Mouse (Mus musculus): Measurements from ENCODE around the gene Txndc8.

Gene Txndc8

DNA sequence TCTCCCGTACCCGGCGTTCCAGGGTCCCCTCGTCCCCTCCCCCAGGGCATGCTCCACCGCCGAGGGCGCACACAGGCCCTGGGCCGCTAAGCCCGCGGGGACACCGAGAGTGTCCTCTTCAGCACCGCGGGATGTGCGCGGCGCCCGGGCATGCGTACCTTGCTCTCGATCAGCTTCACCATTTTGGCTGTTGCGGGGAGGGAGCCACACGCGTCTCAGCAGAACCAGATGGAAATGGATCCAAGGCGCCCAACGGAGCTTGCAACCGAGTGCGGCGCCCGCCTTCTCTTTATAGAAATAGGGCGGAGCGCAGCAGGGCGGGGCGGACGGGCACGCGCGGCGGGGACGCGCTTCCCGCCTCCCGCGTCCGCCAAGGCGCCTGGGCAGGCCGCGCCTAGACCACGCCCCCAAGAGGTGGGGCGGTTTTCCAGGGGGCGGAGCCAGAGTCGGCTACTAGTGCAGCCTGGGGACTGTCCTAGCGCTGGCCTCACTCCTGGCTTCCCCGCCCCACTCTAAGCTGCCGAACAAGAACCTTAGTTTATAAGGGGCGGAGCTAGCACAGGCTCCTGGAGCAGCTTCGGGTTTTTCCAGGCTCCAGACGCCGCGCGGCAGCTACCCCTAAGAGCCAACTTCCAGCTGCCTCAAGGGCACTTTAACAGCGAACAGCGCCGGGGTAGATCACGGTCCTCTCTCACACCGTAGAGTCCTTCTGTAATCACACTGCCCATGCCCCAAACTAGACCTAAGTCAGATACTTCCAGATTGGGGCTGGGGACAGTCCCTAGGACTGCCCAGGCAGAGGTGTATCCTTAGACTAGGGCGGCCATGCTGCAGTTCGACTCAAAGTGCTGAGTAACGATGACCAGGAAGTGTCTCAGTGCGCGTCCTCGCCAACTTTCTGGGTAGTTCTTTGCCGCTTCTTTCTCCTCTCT, 52.6 kb downstream of the Txndc8 start, which contains the start of gene Txn1:
TSS of gene Txn1 (minus strand) at position 383 of the 932 bp plus-strand sequence.
- peak; percentile 99 for DNase-seq (ENCODE audit: low read depth, low spot score)

DNA sequence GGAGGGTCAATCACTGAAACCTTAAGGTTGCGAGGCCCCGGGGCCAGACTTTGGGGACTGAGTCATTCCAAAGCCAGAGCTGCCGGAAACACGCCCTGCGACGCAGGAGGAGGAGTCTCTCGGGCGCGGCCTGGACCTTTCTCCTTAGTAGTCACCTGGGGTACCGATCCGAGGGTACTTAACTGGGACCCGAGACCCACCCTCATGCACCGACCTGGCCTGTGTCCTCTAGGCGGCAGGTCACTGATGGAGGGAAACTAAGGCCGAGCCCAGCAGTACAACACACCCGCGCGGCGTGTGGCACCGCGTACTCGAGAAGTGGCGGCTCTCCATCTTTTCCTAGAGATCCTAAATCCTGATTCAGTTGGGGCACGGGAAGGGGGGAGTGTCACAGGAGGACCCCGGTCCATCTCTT, 53.4 kb downstream of the Txndc8 start:
- peak; percentile 40 for DNase-seq (ENCODE audit: low read depth, low spot score)

DNA sequence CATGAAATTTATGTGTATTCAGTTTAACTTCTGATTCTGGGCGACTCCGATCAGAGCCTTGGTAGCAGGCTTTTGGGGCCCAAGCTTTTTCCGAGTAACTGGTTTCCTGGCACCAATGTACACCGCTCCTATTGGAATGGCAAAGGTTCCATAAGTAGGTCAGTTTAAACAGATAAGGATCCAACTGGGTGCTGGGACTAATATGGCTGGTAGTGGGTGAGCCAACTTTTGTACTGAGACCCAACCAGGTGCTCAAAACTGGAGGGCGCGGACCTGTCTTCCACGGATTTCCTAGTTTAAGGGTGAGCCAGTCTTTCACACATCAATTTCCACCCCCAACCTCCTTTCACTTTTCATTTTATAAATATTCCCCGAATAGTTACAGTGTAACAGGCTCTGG, 53.9 kb downstream of the Txndc8 start:
- DNase-seq (ENCODE audit: low read depth, low spot score): no peak

DNA sequence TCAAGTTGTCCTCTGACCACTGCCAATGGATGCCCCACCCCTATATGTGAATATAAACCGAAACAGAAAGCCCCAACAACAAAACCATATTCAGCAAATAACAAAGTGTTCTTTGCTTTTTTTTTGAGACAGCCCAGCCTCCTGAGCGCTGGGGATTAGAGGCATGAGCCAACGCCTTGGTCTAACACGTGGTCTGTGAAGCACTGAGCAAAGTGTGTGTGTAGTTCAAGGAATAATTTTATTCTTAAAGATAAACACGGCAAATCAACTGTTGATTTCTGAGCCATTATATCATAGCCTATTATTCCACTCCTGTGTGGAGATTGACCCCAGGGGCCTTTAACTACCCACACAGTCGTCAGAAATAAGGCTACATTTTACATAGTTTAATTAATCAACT, 54.3 kb downstream of the Txndc8 start:
- DNase-seq (ENCODE audit: low read depth, low spot score): peak; percentile 36

DNA sequence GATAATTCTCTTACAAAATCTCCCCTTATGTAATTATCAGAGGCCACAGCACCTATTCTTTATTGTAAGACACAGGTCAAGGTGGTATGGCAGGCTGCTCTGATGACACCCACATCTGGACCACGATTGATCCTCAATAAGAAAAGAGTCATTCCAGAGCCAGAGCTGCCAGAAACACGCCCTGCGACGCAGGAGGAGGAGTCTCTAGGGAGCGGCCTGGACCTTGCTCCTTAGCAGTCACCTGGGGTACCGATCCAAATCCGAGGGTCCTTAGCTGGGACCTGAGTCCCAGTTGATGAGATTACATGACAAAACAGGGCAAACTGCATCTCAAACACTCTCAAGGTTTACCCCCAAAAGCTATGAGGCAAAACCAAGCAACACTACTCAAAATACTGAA, 55.1 kb downstream of the Txndc8 start:
- DNase-seq (ENCODE audit: low read depth, low spot score): no peak

DNA sequence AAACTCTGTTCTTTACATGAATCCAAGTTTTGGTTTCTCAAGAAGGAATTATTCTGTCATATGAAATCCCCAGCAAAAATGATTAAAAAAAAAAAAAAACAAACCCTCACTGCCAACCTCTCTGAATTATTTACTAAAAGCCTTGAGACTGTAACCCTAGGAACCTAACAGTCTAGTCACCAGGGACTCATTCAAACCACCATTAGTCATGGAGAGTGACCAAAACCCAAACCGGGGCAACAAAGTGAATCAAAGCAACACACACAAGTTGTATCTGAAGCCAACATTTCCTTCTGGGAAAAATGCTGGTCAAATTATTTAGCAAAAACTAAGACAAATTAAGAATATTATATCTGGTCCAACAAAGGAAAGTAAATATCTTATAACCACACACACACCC, 56.0 kb downstream of the Txndc8 start:
- peak; percentile 54 for DNase-seq (ENCODE audit: low read depth, low spot score)

DNA sequence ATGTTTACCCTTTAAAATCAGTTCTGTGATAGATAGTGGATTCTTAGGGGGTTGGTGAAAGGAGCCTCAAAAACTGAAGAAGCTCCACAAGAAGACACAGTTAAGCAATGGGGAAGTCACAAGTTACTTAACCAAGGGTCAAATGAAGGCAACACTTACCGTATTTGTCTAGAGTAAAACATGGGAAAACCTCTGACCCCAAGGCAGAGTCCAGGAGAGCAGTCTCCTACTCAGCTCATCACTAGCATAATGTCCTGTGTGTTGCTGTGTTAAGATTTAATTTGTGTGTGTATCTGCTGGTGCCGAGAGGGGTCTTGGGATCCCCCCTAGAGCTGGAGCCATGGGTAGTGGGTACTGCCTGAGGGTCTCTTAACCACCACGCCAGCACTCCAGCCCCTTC, 56.5 kb downstream of the Txndc8 start:
- DNase-seq (ENCODE audit: low read depth, low spot score): no peak

DNA sequence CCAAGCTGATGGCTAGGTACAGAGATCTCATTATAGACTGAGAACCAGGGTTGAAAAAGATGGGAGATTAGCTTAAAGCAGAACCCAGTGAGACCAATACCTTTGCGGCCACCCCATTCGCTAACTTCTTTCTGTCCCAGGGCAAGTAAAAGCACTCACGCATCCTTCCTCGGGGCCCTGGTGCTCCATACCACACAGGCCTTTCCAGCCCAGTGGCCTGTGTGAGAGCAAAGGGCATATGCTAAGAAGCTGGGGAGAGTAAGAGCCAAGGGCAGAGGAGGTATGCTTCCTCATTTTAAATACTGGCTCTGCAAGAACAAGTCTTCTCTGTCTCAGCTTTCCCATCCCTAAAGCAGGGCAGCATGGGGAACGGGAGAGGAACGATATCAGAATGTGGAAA, 59.1 kb downstream of the Txndc8 start:
- DNase-seq (ENCODE audit: low read depth, low spot score): no peak

DNA sequence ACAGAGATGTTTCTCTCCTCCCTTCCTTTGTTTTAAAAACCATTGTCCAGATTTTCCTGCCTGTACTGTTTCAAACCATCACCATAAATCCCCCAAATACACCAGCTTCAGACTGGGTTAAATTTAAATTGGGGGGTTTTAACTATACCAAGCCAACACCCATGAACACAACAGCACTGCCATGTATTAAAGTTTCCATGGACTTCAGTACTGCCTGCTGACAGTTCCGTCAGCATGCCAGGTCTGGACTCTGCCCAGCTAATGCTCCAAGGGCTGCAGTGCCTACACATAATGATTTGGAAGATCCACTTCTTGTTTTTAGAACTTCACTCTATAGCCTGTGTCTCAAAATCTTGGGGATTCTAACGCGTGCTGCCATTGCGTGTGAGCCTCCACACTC, 61.4 kb downstream of the Txndc8 start:
- DNase-seq (ENCODE audit: low read depth, low spot score): no peak

DNA sequence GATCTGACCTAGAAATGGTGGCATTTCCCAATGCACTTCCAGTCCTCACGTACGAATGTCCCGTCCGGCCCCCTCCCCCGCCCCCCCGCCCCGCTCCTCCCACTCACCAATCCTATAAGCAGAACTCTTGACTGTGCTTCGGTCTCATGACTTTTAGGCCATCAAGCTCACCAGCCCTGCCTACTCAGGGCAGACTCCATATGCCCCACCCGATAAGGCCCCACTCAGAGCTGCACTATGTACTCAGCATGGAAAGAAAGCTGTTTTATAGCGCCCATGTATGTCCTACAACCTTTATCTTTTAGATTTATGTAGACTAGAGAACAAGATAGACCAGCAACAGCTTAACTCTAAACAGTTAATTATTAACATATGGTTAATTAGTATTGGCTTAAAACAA, 61.9 kb downstream of the Txndc8 start:
- no peak for DNase-seq (ENCODE audit: low read depth, low spot score)

DNA sequence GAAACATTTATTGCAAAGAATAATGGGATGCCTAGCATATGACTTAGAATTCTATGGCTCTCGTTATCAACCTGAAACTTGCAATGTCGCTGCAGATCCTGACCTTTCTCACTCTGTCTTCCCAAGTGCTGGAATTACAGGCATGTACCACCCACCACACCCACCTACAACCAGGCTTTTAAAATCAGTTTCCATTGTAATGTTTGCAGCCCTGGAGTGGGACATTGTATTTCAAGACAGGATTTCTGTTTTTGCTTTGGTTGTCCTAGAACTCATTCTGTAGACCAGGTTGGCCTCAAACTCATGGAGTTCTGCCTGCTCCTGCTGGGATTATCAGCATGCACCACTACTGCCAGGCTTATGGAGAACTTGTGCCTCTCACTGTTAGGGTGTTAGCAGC, 66.0 kb downstream of the Txndc8 start:
- DNase-seq (ENCODE audit: low read depth, low spot score): no peak

DNA sequence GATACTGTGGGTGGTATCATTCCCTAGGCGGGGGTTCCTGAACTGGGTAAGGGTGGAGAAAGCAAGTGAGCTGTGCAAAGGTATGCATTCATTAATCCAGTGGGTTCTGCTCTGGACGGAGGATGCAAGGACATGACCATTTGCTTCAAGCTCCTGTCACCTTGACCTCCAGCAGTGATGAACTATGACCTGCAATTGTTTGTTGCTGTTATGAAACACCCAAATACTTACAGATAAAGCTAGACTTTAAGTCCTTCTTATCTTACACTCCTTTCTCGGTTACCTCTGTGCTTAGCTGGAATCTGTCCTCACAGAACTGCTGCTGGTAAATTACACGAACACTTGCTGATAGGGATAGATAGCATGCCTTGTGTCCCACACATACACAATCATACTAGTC, 68.3 kb downstream of the Txndc8 start:
- DNase-seq (ENCODE audit: low read depth, low spot score): no peak

DNA sequence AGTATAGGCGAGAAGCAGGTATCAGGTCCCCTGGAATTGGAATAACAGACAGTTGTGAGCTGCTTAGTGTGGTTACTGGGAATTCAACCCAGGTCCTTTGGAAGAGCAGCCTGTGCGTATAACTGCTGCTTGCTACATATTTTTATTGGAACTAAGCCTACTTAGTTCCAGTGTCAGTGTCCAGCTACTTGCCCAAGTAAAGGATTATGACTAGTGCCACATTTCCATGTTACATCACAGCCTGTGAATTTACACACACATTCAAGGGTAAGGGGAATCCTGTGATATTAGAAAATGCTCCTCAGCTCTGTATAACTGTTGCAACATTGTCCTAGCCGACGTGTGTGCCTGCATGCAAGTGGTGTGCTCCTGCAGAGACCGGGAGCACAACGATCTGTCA, 71.6 kb downstream of the Txndc8 start:
- no peak for DNase-seq (ENCODE audit: low read depth, low spot score)

DNA sequence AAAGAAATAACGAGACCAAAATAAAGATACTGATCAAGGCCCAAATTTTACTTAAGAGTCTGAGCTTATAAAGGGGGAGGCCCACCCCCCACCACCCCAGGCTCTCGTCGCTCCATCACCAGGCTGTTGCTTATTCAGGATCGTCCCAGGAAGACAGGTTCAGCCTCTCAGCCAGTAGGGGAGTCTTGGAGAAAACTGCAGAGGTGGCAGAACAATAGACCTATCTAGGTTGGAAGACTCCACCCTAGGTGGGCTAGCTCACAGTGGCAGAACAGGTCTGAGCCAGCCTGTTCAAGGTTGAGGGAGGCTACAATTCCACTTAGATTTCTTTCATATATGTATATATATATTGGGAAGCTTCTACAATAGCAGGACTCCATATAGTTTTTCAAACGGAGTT, 74.7 kb downstream of the Txndc8 start:
- DNase-seq (ENCODE audit: low read depth, low spot score): no peak

All from skeletal muscle tissue, adult 2 months (tissue).